Mouse (Mus musculus) MEL (cell line): ENCODE measurements at regions not wholly inside any gene's neighbourhood (a gene's known extent, or its start where the extent isn't known, plus 50 kb on each side); places are given as distances from the start of the nearest gene placed in this dataset.

ENCODE experiments used
- DNase-seq: peaks from one replicate; pipeline ENCODE4 v3.0.0; 2011; ENCODE audit warnings: low read depth, low spot score
- H3K27ac ChIP-seq: 2 replicates; pipeline ENCODE4 v1.5.1; 2012; ENCODE audit warnings: low read depth, mild to moderate bottlenecking, control low read depth, low read length, moderate library complexity; ENCODE audit not compliant: control insufficient read depth
- H3K27me3 ChIP-seq, 2 experiments: fragments of 150-350 bp in 1 of 2; sonication (generic) in 1 of 2; 2 replicates each; pipeline ENCODE4 v1.6.1; 2012; ENCODE audit warnings: low read length in 2 of 2, mild to moderate bottlenecking in 2 of 2, improper control_type of control experiment in 1 of 2, moderate library complexity in 1 of 2; ENCODE audit not compliant: insufficient read depth in 2 of 2, control insufficient read depth in 1 of 2
- H3K36me3 ChIP-seq, 2 experiments: 2 replicates each; pipeline ENCODE4 v1.6.1; 2012 to 2014; ENCODE audit warnings: low read length in 2 of 2, improper control_type of control experiment in 1 of 2, inconsistent platforms in 1 of 2, mild to moderate bottlenecking in 1 of 2; ENCODE audit not compliant: insufficient read depth in 2 of 2, control insufficient read depth in 1 of 2
- H3K4me1 ChIP-seq, 2 experiments: fragments of 150-350 bp in 1 of 2; sonication (generic) in 1 of 2; 2 replicates each; pipeline ENCODE4 v1.6.1; 2012; ENCODE audit warnings: low read length in 2 of 2, improper control_type of control experiment in 1 of 2, mild to moderate bottlenecking in 1 of 2; ENCODE audit not compliant: insufficient read depth in 2 of 2, control insufficient read depth in 1 of 2
- H3K4me3 ChIP-seq, 2 experiments: fragments of 150-350 bp in 1 of 2; sonication (generic) in 1 of 2; 2 replicates each; pipeline ENCODE4 v1.5.1; 2012; ENCODE audit warnings: low read depth in 2 of 2, low read length in 2 of 2, mild to moderate bottlenecking in 2 of 2, moderate library complexity in 2 of 2, control low read depth in 1 of 2, improper control_type of control experiment in 1 of 2; ENCODE audit not compliant: control insufficient read depth in 1 of 2, insufficient read depth in 1 of 2
- H3K79me2 ChIP-seq: 2 replicates; pipeline ENCODE4 v1.6.1; 2012; ENCODE audit warnings: mild to moderate bottlenecking, low read length, moderate library complexity; ENCODE audit not compliant: control insufficient read depth, poor library complexity, insufficient read depth
- H3K9ac ChIP-seq: 2 replicates; pipeline ENCODE4 v1.6.1; 2012; ENCODE audit warnings: low read depth, mild to moderate bottlenecking, control low read depth, low read length, moderate library complexity; ENCODE audit not compliant: control insufficient read depth, poor library complexity, severe bottlenecking
- H3K9me3 ChIP-seq: fragments of 150-350 bp; sonication (generic); replicated peaks from 2 replicates; pipeline ENCODE4 v1.6.1; 2012; ENCODE audit warnings: mild to moderate bottlenecking, low read length, improper control_type of control experiment, moderate library complexity; ENCODE audit not compliant: insufficient read depth
- CHD2 ChIP-seq: IDR thresholded peaks from 2 replicates; pipeline ENCODE4 v1.6.1; 2011; ENCODE audit warnings: low read length, improper control_type of control experiment
- GATA1 ChIP-seq: IDR thresholded peaks from 2 replicates; pipeline ENCODE4 v1.6.1; 2011; ENCODE audit warnings: low read depth, low read length, improper control_type of control experiment
- MAFK ChIP-seq: IDR thresholded peaks from 2 replicates; pipeline ENCODE4 v1.6.1; 2011; ENCODE audit warnings: low read depth, mild to moderate bottlenecking, low read length, improper control_type of control experiment, borderline replicate concordance
- MYB ChIP-seq: IDR thresholded peaks from 2 replicates; pipeline ENCODE4 v1.6.1; 2011; ENCODE audit warnings: mild to moderate bottlenecking, low read depth, low read length, improper control_type of control experiment
- POLR2AphosphoS2 ChIP-seq: IDR thresholded peaks from 2 replicates; pipeline ENCODE4 v1.6.1; 2011; ENCODE audit warnings: low read length, improper control_type of control experiment
- POLR2AphosphoS5 ChIP-seq: IDR thresholded peaks from 2 replicates; pipeline ENCODE4 v1.6.1; 2012; ENCODE audit warnings: low read depth, borderline replicate concordance, mild to moderate bottlenecking, inconsistent platforms, low read length, moderate library complexity, mixed read lengths
- ZMIZ1 ChIP-seq: IDR thresholded peaks from 2 replicates; pipeline ENCODE4 v1.6.1; 2012; ENCODE audit warnings: low read depth, mild to moderate bottlenecking, inconsistent platforms, low read length, improper control_type of control experiment, moderate library complexity

GRCm38 (mm10) chr14:29904856-29905255 lies 63.3 kb upstream of the Selenok start:
- H3K4me3 ChIP-seq = no peak overlapping the region
- H3K9ac ChIP-seq = no peak overlapping the region
- H3K36me3 ChIP-seq = no peaks in the 10 kb centered on the region
- H3K4me1 ChIP-seq = no peaks in the 10 kb centered on the region
- no peak overlapping the region for H3K27ac ChIP-seq
- H3K9me3 ChIP-seq = no peaks in the 10 kb centered on the region
- no peaks in the 10 kb centered on the region for H3K79me2 ChIP-seq
- DNase-seq = no peak
- no peak for TF ChIP-seq ZMIZ1
- H3K27me3 ChIP-seq = no peaks in the 10 kb centered on the region

GRCm38 (mm10) chr14:29909741-29910140 lies 58.4 kb upstream of the Selenok start:
- no peaks in the 10 kb centered on the region for H3K36me3 ChIP-seq
- H3K4me1 ChIP-seq = no peaks in the 10 kb centered on the region
- DNase-seq = no peak

More at GRCm38 (mm10) chr14:29909741-29910140, 58.4 kb upstream of the Selenok start:
- Histone ChIP-seq H3K27ac (no peak overlapping the region), H3K4me3 (no peak overlapping the region), H3K9me3 (no peaks in the 10 kb centered on the region), H3K79me2 (no peaks in the 10 kb centered on the region), H3K9ac (no peak overlapping the region), H3K27me3 (no peaks in the 10 kb centered on the region)
- TF ChIP-seq MAFK (no peak), CHD2 (no peak), MYB (no peak), GATA1 (no peak), POLR2AphosphoS2 (no peak), POLR2AphosphoS5 (no peak), ZMIZ1 (no peak)
